Mouse (Mus musculus) 3T3-L1 (cell line): ENCODE results near the gene Eml5.

Source experiments
- DNase-seq: peaks from one replicate; pipeline ENCODE4 v3.0.0-alpha.2; 2015; ENCODE audit warnings: low read depth, low spot score

Eml5 gene

GRCm38 (mm10) chr12:98900881-98901801 is at the start of gene Eml5:
TSS of gene Eml5 (minus strand) at chr12:98901484.
- peak; percentile 85 for DNase-seq

DNA sequence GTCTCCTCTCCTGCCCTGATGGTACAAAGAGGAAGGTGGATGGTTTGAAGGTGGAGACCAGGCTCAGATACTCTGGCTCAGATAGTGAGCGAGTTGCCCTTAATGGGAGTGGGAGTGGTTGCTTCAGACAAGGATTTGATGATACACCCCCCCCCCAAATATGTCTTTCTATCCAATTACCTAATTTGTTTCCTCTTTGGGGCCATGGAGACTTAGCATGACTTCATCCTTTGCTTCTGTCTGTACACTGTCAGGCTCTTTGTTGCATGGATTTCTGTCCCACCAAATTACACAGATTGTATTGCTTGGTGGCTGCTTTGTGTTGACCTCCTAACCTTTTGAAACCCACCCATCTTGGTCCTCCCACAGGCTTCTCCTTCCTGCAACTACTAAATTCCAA is 31.6 kb upstream of the Eml5 start:
- DNase-seq, result no peak

DNA sequence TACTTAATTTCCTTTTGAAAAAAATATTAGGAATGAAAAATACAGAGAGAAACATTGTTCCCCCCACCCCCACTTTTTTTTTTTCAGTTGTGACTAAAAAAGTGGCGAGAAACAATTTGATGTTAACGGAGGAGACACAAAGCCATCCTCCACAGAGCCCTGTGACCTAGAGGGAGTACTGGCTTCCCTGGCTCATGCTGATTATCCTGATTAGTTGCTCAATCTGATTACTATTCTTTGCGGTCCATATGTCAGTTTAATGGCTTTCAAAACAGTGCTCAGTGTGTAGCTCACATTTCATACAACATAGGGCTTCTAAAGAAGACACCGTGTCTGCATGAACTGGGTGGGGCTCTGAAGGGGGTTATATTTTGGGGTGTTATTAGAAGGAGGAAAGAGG is 31.2 kb upstream of the Eml5 start:
- DNase-seq, result no peak

- DNase-seq, result no peak
Measured at GRCm38 (mm10) chr12:98931174-98931573, 29.9 kb upstream of the Eml5 start.

GRCm38 (mm10) chr12:98920194-98920991 is 19.1 kb upstream of the Eml5 start, which contains the start of gene Ttc8:
TSS of gene Ttc8 (plus strand) at chr12:98920574.
- peak; percentile 88 for DNase-seq

DNA sequence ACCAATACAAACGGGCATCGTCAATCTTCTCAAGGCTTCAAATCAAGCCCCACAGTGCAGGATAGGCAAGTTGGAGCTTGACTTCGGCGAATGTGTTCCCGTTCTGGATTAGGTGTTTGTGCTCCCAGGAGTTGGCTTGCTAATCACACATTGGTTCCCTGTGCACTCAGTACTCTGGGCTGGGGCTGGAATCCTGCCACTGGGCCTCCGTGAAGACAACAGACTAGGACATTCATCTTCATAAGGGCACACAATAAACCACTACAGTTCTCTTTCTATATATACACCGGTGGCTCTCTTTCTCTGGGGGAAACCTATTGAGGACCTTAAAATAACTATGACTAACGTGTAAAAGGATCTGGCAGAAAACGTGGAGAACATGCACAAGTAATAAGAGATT is 8.8 kb upstream of the Eml5 start:
- peak; percentile 29 for DNase-seq

DNA sequence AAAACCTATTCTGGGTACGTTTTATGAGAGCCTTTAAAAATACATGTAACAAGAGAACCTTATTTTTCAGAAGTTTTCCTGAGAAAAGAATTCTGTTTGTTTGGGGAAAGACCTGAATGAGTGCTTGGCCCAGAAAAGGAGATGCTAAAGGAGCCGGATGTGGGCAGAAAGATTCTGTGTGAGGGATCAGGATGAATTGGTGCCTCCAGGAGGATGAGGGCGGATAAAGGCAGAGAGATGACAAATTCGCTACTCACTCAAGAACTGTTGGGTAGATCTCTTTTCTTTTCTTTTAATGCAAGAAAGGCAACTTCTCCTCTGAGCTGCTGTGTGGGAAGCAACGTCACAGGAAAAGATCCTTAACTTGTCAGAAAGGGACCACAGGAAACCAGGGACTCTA is 4.2 kb upstream of the Eml5 start:
- DNase-seq, result no peak

- no peak for DNase-seq
Measured at GRCm38 (mm10) chr12:98900341-98900880, 873 bp downstream of the Eml5 start.

DNA sequence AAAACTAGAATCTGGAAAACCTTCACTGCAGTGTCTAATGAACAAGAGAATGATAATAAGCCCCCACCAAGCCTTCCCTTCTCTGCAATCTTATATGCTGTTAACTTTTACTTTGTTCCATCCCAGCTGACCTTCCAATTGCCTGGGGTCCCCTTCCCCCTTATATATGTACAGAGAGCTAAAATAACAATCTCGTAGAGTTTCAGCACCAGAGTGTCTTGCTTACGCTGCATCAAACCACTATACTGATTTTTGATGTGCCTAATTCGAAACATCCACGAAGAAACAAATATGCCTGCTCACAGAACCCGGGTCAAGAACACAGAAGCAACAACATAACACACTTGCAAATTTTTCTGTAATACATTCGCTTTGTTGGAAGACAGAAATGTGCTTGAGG is 1.6 kb downstream of the Eml5 start:
- DNase-seq, result no peak

- no peak for DNase-seq
Measured at GRCm38 (mm10) chr12:98896761-98897160, 4.5 kb downstream of the Eml5 start.

DNA sequence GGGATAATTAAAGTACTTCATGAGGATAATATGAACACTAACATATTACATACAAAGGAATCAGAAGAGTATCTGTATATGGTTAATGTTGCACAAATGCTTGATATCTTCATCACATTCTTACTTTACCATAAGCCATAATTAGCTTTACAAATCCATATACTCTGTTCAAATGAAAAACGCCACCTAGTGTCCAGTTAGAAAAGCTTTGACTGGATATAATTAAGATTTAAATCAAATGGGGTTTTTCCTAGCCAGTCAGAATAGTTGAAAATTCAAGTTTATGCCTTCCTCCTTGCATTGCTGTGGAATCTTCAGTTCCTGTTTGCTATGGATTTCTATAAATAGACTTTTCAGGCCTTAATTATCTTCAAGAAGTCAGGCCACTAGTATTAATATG is 16.8 kb downstream of the Eml5 start:
- peak; percentile 47 for DNase-seq

GRCm38 (mm10) chr12:98881796-98882195 is 19.5 kb downstream of the Eml5 start:
- peak; percentile 52 for DNase-seq

DNA sequence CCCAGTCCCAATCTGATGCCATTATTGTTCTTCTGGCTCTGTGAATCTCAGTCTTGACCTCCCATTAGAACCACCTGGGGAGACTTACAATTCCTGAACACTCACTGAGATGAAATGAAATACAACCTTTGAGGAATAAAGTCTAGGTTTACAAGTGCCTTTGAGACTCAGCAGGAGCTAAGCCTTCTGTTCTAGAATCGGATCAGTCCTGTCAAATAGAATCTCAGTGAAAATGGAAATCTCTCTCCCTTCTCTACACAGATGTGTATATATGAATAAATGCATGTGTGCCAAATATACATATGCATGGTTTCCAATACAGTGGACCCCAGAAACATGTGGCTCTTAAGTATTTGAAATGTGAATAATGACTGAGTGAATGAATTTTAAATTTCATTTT is 22.6 kb downstream of the Eml5 start:
- no peak for DNase-seq

DNA sequence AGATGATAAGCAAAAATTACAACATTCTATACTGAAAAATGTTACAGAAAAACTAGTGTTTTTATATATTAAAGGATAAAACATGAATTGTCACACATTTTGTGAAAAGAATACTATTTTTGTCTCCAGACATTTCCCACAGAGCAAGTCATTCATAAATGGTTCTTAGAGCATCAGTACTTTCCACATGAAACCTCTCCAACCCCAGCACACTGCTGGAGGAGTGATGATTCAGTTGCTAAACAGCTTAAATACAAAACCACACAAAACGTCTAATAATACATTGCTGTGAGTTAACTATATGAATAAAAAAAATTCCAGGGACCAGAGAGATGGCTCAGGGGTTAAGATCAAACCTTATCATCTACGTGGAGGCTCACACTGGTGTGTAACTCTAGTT is 26.1 kb downstream of the Eml5 start:
- DNase-seq, result peak; percentile 67

GRCm38 (mm10) chr12:98872836-98873235 is 28.4 kb downstream of the Eml5 start:
- no peak for DNase-seq

DNA sequence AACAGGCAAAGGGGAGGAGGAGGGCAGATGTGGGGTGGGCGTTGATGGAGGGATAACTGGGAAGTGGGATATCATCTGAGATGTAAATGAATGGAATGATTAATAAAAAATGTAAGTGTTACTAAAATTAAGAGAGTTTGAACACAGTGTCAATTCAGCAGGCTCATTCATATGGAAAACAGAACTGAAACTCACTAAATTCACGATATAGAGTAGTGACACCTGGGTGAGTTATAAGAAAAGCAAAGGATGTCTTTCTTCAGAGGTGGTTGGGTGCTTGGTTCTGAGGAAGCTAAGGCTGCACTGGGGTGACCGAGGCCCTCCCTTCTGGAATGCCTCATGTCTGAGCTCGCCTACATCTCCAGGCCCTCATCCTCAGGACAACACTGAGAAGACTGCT is 37.8 kb downstream of the Eml5 start:
- DNase-seq, result no peak

GRCm38 (mm10) chr12:98860316-98860715 is 41.0 kb downstream of the Eml5 start:
- DNase-seq, result no peak

- DNase-seq, result peak; percentile 79
Measured at GRCm38 (mm10) chr12:98850767-98851166, 50.5 kb downstream of the Eml5 start.

- no peak for DNase-seq
Measured at GRCm38 (mm10) chr12:98844774-98845173, 56.5 kb downstream of the Eml5 start.

DNA sequence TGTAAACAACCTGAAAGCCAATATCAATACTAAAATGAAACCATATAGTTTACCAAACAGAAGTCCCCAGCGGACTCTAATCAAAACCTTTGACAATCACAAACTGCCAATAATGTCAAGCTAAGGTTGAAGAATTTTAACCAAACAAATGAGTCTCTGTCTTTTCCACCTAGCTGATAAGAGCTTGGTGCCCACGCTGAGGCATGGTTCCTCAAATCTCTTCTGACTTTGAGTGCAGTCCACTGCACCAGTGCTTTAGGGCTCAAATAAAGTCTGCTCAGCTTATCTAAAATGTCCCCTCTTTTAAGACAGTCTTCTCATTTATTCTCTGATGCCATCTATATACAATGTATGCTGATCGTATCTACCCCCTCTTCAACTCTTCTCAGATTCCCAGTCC is 61.1 kb downstream of the Eml5 start:
- DNase-seq, result no peak

DNA sequence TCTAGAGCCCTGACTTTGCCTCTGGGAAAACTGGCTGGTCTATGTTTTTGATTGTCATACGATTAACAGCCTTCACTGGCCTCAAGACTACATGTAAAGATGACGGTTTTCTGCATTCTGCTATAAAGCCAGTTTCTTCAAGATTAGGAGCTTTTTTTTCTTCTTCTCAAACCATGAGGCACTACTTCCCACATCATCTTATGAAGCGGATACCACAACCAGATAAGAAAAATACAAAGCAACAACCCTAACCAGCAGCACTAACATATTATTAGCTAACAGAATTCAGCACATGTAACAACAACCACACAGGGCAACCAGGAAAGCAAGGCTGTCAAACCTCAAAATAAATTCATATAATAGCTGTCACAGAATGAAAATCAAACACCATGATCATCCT is 63.3 kb downstream of the Eml5 start:
- no peak for DNase-seq

GRCm38 (mm10) chr12:98835466-98835865 is 65.8 kb downstream of the Eml5 start:
- no peak for DNase-seq
